Mouse (Mus musculus) lung, postnatal 0 days (tissue): ENCODE measurements at regions not wholly inside any gene's neighbourhood (a gene's known extent, or its start where the extent isn't known, plus 50 kb on each side); places are given as distances from the start of the nearest gene placed in this dataset.

Source experiments
- CTCF ChIP-seq: IDR thresholded peaks from 2 replicates; pipeline ENCODE4 v1.5.1; 2016; ENCODE audit warnings: antibody characterized with exemption, mild to moderate bottlenecking
- EP300 ChIP-seq: IDR thresholded peaks from 2 replicates; pipeline ENCODE4 v1.6.1; 2016; ENCODE audit warnings: antibody characterized with exemption, mild to moderate bottlenecking, control low read depth

DNA sequence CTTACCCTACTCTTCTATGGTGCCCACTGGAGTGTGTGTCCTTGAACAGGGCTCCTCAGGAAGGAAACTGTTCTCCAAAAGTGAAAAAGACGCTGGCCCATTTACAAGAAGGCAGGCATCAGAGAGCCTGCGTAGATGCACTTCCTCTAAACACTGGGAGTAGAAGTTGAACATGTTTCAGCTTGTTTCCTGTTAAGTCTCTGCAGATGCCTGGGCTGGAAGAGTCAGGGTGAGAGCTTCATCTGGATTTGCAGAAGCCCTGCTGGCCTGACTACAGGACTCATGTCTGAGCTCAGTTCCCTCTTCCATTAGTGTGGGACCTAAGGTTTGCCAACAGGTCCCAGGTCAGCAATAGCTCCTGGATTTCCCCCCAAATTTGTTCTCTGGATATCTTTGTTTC, 54.7 kb upstream of the Nlrp1b start:
- TF ChIP-seq CTCF, result no peak
- TF ChIP-seq EP300, result no peak
